Mouse (Mus musculus) heart, adult 2 months (tissue): ENCODE measurements around the gene Ptpn1.

Experiments
- CTCF ChIP-seq: fragments of 200-600 bp; IDR thresholded peaks from 2 replicates; pipeline ENCODE4 v1.8.1; 2022; ENCODE audit warnings: antibody characterized with exemption, mild to moderate bottlenecking, moderate library complexity
- EP300 ChIP-seq: fragments of 200-500 bp; IDR thresholded peaks from 2 replicates; pipeline ENCODE4 v1.6.1; 2011; ENCODE audit warnings: low read depth, low read length, control low read depth; ENCODE audit not compliant: insufficient read depth
- POLR2A ChIP-seq: fragments of 200-500 bp; IDR thresholded peaks from 2 replicates; pipeline ENCODE4 v1.6.1; 2011; ENCODE audit warnings: mild to moderate bottlenecking, low read depth, low read length, control low read depth; ENCODE audit not compliant: insufficient read depth

- TF ChIP-seq CTCF (peak; percentile 43), POLR2A (no peak), EP300 (no peak)
These were observed 94.0 kb downstream of the Ptpn1 start for GRCm38 (mm10) chr2:168025882-168026281.
